Mouse (Mus musculus): Measurements from ENCODE around the gene Tap2. TPM values are rescaled to one million over a fixed set of nuclear protein-coding genes. Genes with fewer than 3 reads are reported as not detected.
A peak's percentile ranks its signal among the peaks of the same experiment; 100 is the strongest.

The Tap2 gene
- total and polyA plus RNA-seq, 3 experiments, result 54.8 to 121 (median 110) TPM

GRCm38 (mm10) chr17:34164202-34164895 lies 39.0 kb upstream of the Tap2 start:
- TF ChIP-seq ZC3H11A (IDR thresholded peaks at IDR 0.05; ENCODE audit: low read depth, low read length) (peak; percentile 35), ZKSCAN1 (IDR thresholded peaks at IDR 0.05; ENCODE audit: borderline replicate concordance, low read depth, low read length) (no peak), POLR2A (IDR thresholded peaks at IDR 0.05; ENCODE audit: low read depth, low read length) (peak; percentile 24; the same call in 1 of the 2 replicates), JUND (conservative IDR thresholded peaks at IDR 0.05; ENCODE audit: low read depth, low read length) (no peak), CHD1 (IDR thresholded peaks at IDR 0.05; ENCODE audit: low read depth, low read length) (no peak), SMC3 (IDR thresholded peaks at IDR 0.05; ENCODE audit: low read depth, low read length) (peak; percentile 79), MAX (IDR thresholded peaks at IDR 0.05; ENCODE audit: low read length) (no peak), UBTF (IDR thresholded peaks at IDR 0.05; ENCODE audit: low read depth, low read length) (no peak), SIN3A (IDR thresholded peaks at IDR 0.05; ENCODE audit: low read length) (no peak), RAD21 (IDR thresholded peaks at IDR 0.05; ENCODE audit: low read depth, low read length) (peak; percentile 71), MXI1 (IDR thresholded peaks at IDR 0.05; ENCODE audit: low read depth, low read length) (no peak), CTCF (conservative IDR thresholded peaks at IDR 0.05 in 1 of 2, IDR thresholded peaks at IDR 0.05 in 1 of 2; ENCODE audit: low read depth in 2 of 2, low read length in 2 of 2) (peak in 1 of 2 experiments; percentile 77; a peak in 3 of 4 replicates), HCFC1 (IDR thresholded peaks at IDR 0.05; ENCODE audit: low read depth, low read length) (no peak), EP300 (IDR thresholded peaks at IDR 0.05; ENCODE audit: low read length) (no peak), ZMIZ1 (IDR thresholded peaks at IDR 0.05; ENCODE audit: low read depth, low read length) (no peak), JUN (IDR thresholded peaks at IDR 0.05; ENCODE audit: insufficient read depth, low read depth, low read length) (no peak), ZNF384 (IDR thresholded peaks at IDR 0.05; ENCODE audit: low read depth, low read length) (no peak)
- H3K4me3 ChIP-seq (replicated peaks in 1 of 3; ENCODE audit: low read depth in 2 of 3, low read length in 2 of 3, poor library complexity in 1 of 3), result no peak overlapping the region
- dilution Hi-C loops (cut with MboI; ENCODE audit: extremely low pct_ligation_motif_present, extremely low pct_unique_long_range_greater_than_20kb, low sequenced_read_pairs), result no loop called here
- no peak overlapping the region for H3K9ac ChIP-seq (ENCODE audit: insufficient read depth, low read depth)
- H3K4me2 ChIP-seq (ENCODE audit: insufficient read depth, low read depth, poor library complexity, severe bottlenecking), result no peak overlapping the region
- no peaks in the 10 kb centered on the region; the same call in 1 of the 2 replicates for H3K79me2 ChIP-seq (replicated peaks; ENCODE audit: control insufficient read depth, extremely low read depth, insufficient read depth, poor library complexity, severe bottlenecking)
- in situ Hi-C loops (cut with MboI; ENCODE audit: low pct_ligation_motif_present, low pct_unique_long_range_greater_than_20kb, low sequenced_read_pairs), result loop anchor here (5.0 kb wide), 2 partner anchors 37 to 72 kb away; partner anchors contain the start of gene H2-Oa
- H3K9me3 ChIP-seq (replicated peaks; ENCODE audit: low read length), result peaks cover 6% of the 10 kb centered on the region
- H3K4me1 ChIP-seq (ENCODE audit: control insufficient read depth in 1 of 2, insufficient read depth in 2 of 2), result peaks cover 0 to 4% of the 10 kb centered on the region in 2 experiments; a peak in 2 of 4 replicates
- no peak for DNase-seq (ENCODE audit: extremely low read depth)
- H3K36me3 ChIP-seq (replicated peaks in 1 of 2; ENCODE audit: control insufficient read depth in 1 of 2, insufficient read depth in 1 of 2, low read length in 1 of 2), result peaks cover 3 to 31% of the 10 kb centered on the region in 2 experiments
- no peak overlapping the region for H3K27ac ChIP-seq (ENCODE audit: insufficient read depth, low read depth)
- no peaks in the 10 kb centered on the region for H3K27me3 ChIP-seq (replicated peaks)

GRCm38 (mm10) chr17:34165033-34165730 lies 38.1 kb upstream of the Tap2 start:
- Histone ChIP-seq H3K4me1 (ENCODE audit: control insufficient read depth in 1 of 2, insufficient read depth in 2 of 2) (peaks cover 0 to 4% of the 10 kb centered on the region in 2 experiments; a peak in 2 of 4 replicates), H3K9ac (ENCODE audit: insufficient read depth, low read depth) (no peak overlapping the region), H3K4me3 (replicated peaks in 1 of 3; ENCODE audit: low read depth in 2 of 3, low read length in 2 of 3, poor library complexity in 1 of 3) (no peak overlapping the region), H3K4me2 (ENCODE audit: insufficient read depth, low read depth, poor library complexity, severe bottlenecking) (no peak overlapping the region), H3K9me3 (replicated peaks; ENCODE audit: low read length) (peaks cover 6% of the 10 kb centered on the region), H3K79me2 (replicated peaks; ENCODE audit: control insufficient read depth, extremely low read depth, insufficient read depth, poor library complexity, severe bottlenecking) (no peaks in the 10 kb centered on the region; the same call in 1 of the 2 replicates), H3K27ac (ENCODE audit: insufficient read depth, low read depth) (no peak overlapping the region), H3K36me3 (replicated peaks in 1 of 2; ENCODE audit: control insufficient read depth in 1 of 2, insufficient read depth in 1 of 2, low read length in 1 of 2) (peaks cover 0 to 24% of the 10 kb centered on the region in 2 experiments), H3K27me3 (replicated peaks) (no peaks in the 10 kb centered on the region)
- no peak for DNase-seq (ENCODE audit: extremely low read depth)
- in situ Hi-C loops (cut with MboI; ENCODE audit: low pct_ligation_motif_present, low pct_unique_long_range_greater_than_20kb, low sequenced_read_pairs) (no loop called here), dilution Hi-C loops (cut with MboI; ENCODE audit: extremely low pct_ligation_motif_present, extremely low pct_unique_long_range_greater_than_20kb, low sequenced_read_pairs) (no loop called here)
- TF ChIP-seq RAD21 (IDR thresholded peaks at IDR 0.05; ENCODE audit: low read depth, low read length) (peak; percentile 25), SMC3 (IDR thresholded peaks at IDR 0.05; ENCODE audit: low read depth, low read length) (peak; percentile 40), CHD1 (IDR thresholded peaks at IDR 0.05; ENCODE audit: low read depth, low read length) (no peak), GABPA (IDR thresholded peaks at IDR 0.05; ENCODE audit: insufficient replicate concordance, low read depth, low read length) (no peak), BHLHE40 (IDR thresholded peaks at IDR 0.05; ENCODE audit: low read depth, low read length) (no peak), CTCF (conservative IDR thresholded peaks at IDR 0.05 in 1 of 2, IDR thresholded peaks at IDR 0.05 in 1 of 2; ENCODE audit: low read depth in 2 of 2, low read length in 2 of 2) (peak in 1 of 2 experiments; percentile 58; a peak in 2 of 4 replicates), RCOR1 (conservative IDR thresholded peaks at IDR 0.05; ENCODE audit: low read depth, low read length) (no peak)

Data from CH12.LX (cell line).